Comparison of ENCODE assay signal across 13 mouse cellular contexts in the genomic region with DNA sequence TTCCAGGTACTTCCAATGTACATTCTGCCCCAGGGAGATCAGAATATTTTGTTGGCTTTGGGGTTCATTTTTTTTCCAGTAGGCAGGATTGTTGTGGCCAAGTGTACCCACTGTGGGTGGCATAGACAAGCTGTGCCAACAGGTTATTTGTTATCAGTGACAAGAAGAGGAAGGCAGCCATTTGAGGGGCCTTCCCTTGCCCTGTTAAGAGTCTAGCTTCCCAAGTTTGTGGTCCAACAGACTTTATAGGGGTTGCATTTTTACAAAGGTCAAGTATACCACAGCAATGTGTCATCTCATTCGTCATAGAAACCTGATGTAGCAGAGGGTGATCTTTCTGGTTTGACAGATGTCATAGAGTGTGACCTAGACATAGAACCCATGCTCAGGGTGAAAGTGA.
"Had no signal": no experiment of that assay in that cellular context is flagged by ENCODE, and none has a peak within 500 bp of the region (broad histone marks: within the 10 kb centered on the region; RNA-seq: fewer than 3 reads in every experiment).

No protein-coding gene starts in this region.

- H3K4me3 ChIP-seq: liver, embryonic 13.5 days; megakaryocyte, embryonic 14.5 days; midbrain, embryonic 15.5 days; myocyte; neural tube, embryonic 13.5 days had no signal

- DNase-seq: kidney, adult 18-20 months; kidney, postnatal 25 days; liver, embryonic 13.5 days; lung, adult 2 months; thymus, adult 18-20 months; thymus, postnatal 4 days had no signal

- H3K27ac ChIP-seq: kidney, postnatal 0 days; liver, embryonic 13.5 days; macrophage; midbrain, embryonic 15.5 days; neural tube, embryonic 13.5 days had no signal

- ATAC-seq: intestine, embryonic 16.5 days; midbrain, embryonic 15.5 days had no signal
